Mouse (Mus musculus) heart, embryonic 11.5 days (tissue): Measurements from ENCODE around the gene Elavl4. TPM values are rescaled to one million over a fixed set of nuclear protein-coding genes. Genes with fewer than 3 reads are reported as not detected.
A peak's percentile ranks its signal among the peaks of the same experiment; 100 is the strongest.

Source experiments
- ATAC-seq: fragments of 200-750 bp; cut with Nextera tagmentation; replicated peaks from 2 replicates; pipeline ENCODE4 v1.8.0; 2017; ENCODE audit warnings: moderate library complexity; ENCODE audit not compliant: insufficient number of reproducible peaks, low FRiP score, low TSS enrichment
- H3K27ac ChIP-seq: fragments of 300-500 bp; sonication (generic); 2 replicates; pipeline ENCODE4 v1.5.1; 2014; ENCODE audit warnings: mild to moderate bottlenecking, low read depth, low read length
- H3K27me3 ChIP-seq: fragments of 300-500 bp; sonication (generic); 2 replicates; pipeline ENCODE4 v1.6.1; 2014; ENCODE audit warnings: mild to moderate bottlenecking, low read length, mixed read lengths; ENCODE audit not compliant: control insufficient read depth, insufficient read depth
- H3K36me3 ChIP-seq: fragments of 300-500 bp; sonication (generic); 2 replicates; pipeline ENCODE4 v1.6.1; 2014; ENCODE audit warnings: mild to moderate bottlenecking, low read length, moderate library complexity, mixed read lengths; ENCODE audit not compliant: control insufficient read depth, insufficient read depth
- H3K4me1 ChIP-seq: fragments of 300-500 bp; sonication (generic); 2 replicates; pipeline ENCODE4 v1.6.1; 2014; ENCODE audit warnings: low read length; ENCODE audit not compliant: control insufficient read depth, insufficient read depth
- H3K4me2 ChIP-seq: fragments of 300-500 bp; sonication (generic); 2 replicates; pipeline ENCODE4 v1.6.1; 2014; ENCODE audit warnings: mild to moderate bottlenecking, moderate library complexity
- H3K4me3 ChIP-seq: fragments of 300-500 bp; sonication (generic); 2 replicates; pipeline ENCODE4 v1.5.1; 2014; ENCODE audit warnings: low read depth, low read length
- H3K9ac ChIP-seq: fragments of 300-500 bp; sonication (generic); 2 replicates; pipeline ENCODE4 v1.6.1; 2014; ENCODE audit warnings: mild to moderate bottlenecking, low read depth, low read length, moderate library complexity
- H3K9me3 ChIP-seq: fragments of 300-500 bp; sonication (generic); replicated peaks from 2 replicates; pipeline ENCODE4 v1.6.1; 2016; ENCODE audit warnings: low read length; ENCODE audit not compliant: control insufficient read depth
- WGBS: fragments of 180-500 bp; shearing (Covaris S2); extraction: QIAGEN DNeasy Blood & Tissue Kit; methylation state at CpG from one replicate; pipeline ENCODE4 v1.1.7; 2014; ENCODE audit not compliant: insufficient replicate concordance; 5-methylcytosine and 5-hydroxymethylcytosine counted together
- polyA plus RNA-seq: library from polyadenylated mRNA; unstranded; fragments of >200 nt; fragmentation: Nextera tagmentation; extraction: Ambion mirVana; gene quantifications from 2 replicates; pipeline ENCODE4 v1.2.1, GENCODE M21; 2014

Gene Elavl4
- polyA plus RNA-seq, 1 experiment from 2014 or later, result 7.7 TPM

DNA sequence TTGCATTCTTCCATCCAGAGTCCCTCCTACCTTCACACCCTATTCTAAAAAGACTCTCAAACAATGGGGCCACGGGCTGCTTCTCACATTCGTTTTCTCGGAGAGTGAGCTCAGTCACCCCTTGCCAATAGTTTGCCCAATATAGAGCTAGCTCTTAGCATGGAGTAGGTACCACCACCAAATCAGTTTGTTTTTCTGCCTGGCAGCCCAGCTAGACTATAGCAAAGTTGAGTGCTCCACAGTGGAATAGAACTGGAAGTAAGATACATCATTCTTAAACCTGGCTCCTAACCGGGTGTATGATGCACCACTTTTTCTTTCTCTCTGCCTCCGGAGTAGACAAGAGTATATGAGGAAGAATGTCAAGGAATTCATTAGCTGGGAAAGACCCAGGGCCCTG lies 44.7 kb downstream of the Elavl4 start:
- H3K36me3 ChIP-seq, result no peaks in the 10 kb centered on the region
- no peak overlapping the region for H3K9ac ChIP-seq
- no peak for ATAC-seq
- no peaks in the 10 kb centered on the region for H3K27me3 ChIP-seq
- no peaks in the 10 kb centered on the region for H3K4me1 ChIP-seq
- H3K27ac ChIP-seq, result no peak overlapping the region
- H3K4me3 ChIP-seq, result no peak overlapping the region
- no peaks in the 10 kb centered on the region for H3K9me3 ChIP-seq
- H3K4me2 ChIP-seq, result no peak overlapping the region
- WGBS, result 65% methylated on average over 5 of the region's 5 CpGs

DNA sequence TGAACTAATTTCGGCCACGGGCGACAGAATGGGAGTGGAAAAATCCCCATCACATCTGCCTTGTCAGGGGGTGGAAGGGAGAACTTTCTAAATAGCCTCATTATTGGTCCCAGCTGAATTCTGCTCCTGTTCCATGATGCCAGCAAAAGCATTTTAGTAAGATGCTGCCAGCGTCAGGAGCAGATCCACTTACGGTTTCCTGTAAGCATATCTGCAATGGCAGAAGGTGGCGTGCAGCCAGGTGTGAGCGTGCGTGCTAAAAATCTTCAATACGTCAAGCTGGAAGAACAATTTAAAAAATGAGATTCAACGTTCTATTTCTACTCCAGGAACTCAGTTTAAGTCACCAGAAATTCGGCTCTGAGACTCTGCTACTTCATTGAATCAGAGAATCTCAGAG lies 45.1 kb downstream of the Elavl4 start:
- H3K4me1 ChIP-seq, result no peaks in the 10 kb centered on the region
- H3K27me3 ChIP-seq, result no peaks in the 10 kb centered on the region
- H3K4me2 ChIP-seq, result no peak overlapping the region
- no peak for ATAC-seq
- H3K4me3 ChIP-seq, result no peak overlapping the region
- H3K27ac ChIP-seq, result no peak overlapping the region
- H3K9ac ChIP-seq, result no peak overlapping the region
- no peaks in the 10 kb centered on the region for H3K9me3 ChIP-seq
- 81% methylated on average over 11 of the region's 11 CpGs for WGBS
- H3K36me3 ChIP-seq, result no peaks in the 10 kb centered on the region

DNA sequence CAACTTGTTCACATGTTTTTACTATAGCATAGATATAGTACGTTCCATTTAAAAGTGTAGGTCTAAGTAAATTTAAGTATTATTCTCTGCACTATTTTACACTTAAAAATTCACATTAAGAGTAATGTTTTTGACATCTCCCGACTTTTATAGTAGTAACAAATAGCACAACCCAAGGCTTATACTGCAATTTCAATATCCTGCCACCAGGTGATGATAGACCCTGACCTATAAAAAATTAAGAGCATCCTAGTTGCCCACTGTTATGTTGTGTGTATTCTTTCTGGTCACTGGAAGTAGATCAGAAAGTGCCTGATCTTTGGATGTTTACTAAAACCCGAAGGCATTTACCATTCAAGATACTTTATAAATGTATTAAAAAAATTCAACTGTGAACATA lies 55.9 kb downstream of the Elavl4 start:
- Histone ChIP-seq H3K4me2 (no peak overlapping the region), H3K4me1 (no peaks in the 10 kb centered on the region), H3K9me3 (no peaks in the 10 kb centered on the region), H3K36me3 (no peaks in the 10 kb centered on the region), H3K9ac (no peak overlapping the region), H3K27ac (no peak overlapping the region), H3K4me3 (no peak overlapping the region), H3K27me3 (no peaks in the 10 kb centered on the region)
- 72% methylated on average over 3 of the region's 3 CpGs for WGBS
- no peak for ATAC-seq

- ATAC-seq, result no peak
Measured at GRCm38 (mm10) chr4:110293238-110293637, 58.5 kb downstream of the Elavl4 start.

GRCm38 (mm10) chr4:110292471-110292870 lies 59.2 kb downstream of the Elavl4 start:
- H3K36me3 ChIP-seq, result no peaks in the 10 kb centered on the region
- H3K9ac ChIP-seq, result no peak overlapping the region
- no peaks in the 10 kb centered on the region for H3K4me1 ChIP-seq
- no peaks in the 10 kb centered on the region for H3K27me3 ChIP-seq
- no peak overlapping the region for H3K4me2 ChIP-seq
- no peak overlapping the region for H3K4me3 ChIP-seq
- WGBS, result 79% methylated on average over 10 of the region's 10 CpGs
- no peaks in the 10 kb centered on the region for H3K9me3 ChIP-seq
- no peak overlapping the region for H3K27ac ChIP-seq
- ATAC-seq, result no peak

More at GRCm38 (mm10) chr4:110293238-110293637, 58.5 kb downstream of the Elavl4 start:
- H3K4me2 ChIP-seq, result no peak overlapping the region
- 74% methylated on average over 5 of the region's 5 CpGs for WGBS
- H3K27me3 ChIP-seq, result no peaks in the 10 kb centered on the region
- H3K4me3 ChIP-seq, result no peak overlapping the region
- no peaks in the 10 kb centered on the region for H3K4me1 ChIP-seq
- no peak overlapping the region for H3K27ac ChIP-seq
- H3K9ac ChIP-seq, result no peak overlapping the region
- H3K36me3 ChIP-seq, result no peaks in the 10 kb centered on the region
- no peaks in the 10 kb centered on the region for H3K9me3 ChIP-seq

GRCm38 (mm10) chr4:110290544-110291095 lies 61.1 kb downstream of the Elavl4 start:
- Histone ChIP-seq H3K27me3 (no peaks in the 10 kb centered on the region), H3K36me3 (no peaks in the 10 kb centered on the region), H3K4me2 (no peak overlapping the region), H3K27ac (no peak overlapping the region), H3K4me3 (no peak overlapping the region), H3K9me3 (no peaks in the 10 kb centered on the region), H3K4me1 (no peaks in the 10 kb centered on the region; the same call in 1 of the 2 replicates), H3K9ac (no peak overlapping the region)
- WGBS, result 78% methylated on average over 7 of the region's 7 CpGs
- no peak for ATAC-seq

DNA sequence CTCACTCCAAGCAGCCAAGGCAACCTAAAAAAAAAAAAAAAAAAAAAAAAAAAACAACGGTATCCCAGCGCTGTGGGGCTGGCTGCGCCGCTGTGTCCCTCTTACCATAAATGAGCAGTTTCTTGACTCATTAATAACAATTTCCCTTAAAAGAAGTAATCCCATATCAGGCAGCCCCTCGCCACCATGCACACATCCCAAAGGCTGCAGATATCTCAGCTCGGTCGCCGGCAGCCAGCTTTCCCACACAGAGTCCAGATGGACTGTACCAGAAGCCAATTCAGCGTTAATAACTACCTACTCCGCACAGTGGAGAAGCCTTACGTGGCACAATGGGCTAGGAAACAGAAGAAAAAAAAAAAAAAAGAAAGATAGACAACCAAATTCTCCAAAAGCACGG lies 61.7 kb downstream of the Elavl4 start:
- Histone ChIP-seq H3K27me3 (no peaks in the 10 kb centered on the region), H3K27ac (no peak overlapping the region), H3K4me3 (no peak overlapping the region), H3K9me3 (no peaks in the 10 kb centered on the region), H3K4me1 (peaks cover 3% of the 10 kb centered on the region; the same call in 1 of the 2 replicates), H3K4me2 (peak overlapping the region; percentile 6; the same call in 1 of the 2 replicates), H3K9ac (no peak overlapping the region), H3K36me3 (no peaks in the 10 kb centered on the region)
- ATAC-seq, result no peak
- 66% methylated on average over 12 of the region's 12 CpGs for WGBS

DNA sequence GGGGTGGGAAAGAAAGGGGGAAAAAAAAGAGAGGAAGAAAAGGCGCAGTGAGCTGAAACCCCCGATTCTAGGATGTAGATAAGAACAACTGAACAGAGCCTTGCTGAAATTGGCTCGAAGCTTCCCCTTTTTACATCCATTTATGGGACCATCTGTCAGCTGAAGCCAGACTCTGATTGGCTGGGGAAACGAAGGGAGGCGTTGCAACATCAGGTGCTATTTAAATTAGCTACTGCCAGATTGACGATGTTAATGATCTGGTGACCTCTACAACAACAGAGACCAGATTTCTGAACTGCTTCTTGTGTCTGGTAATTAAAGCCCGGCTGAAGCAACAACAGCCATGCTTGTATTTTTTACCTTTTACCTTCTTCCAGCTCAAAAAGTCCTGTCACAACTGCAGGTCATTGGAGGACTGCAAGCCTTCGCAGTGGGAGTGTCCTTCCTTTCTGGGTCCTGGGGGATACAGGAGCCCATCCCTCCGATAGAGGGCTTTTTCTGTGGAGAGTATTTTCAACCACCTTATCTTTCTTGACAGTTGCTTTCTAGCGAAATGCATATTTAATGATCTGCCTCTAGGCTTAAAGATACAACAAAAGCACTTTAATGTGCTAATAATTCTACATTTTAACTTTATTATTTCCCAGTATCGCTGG lies 64.2 kb downstream of the Elavl4 start:
- no peaks in the 10 kb centered on the region for H3K36me3 ChIP-seq
- no peak overlapping the region for H3K27ac ChIP-seq
- no peak for ATAC-seq
- no peaks in the 10 kb centered on the region for H3K9me3 ChIP-seq
- H3K27me3 ChIP-seq, result no peaks in the 10 kb centered on the region
- WGBS, result 27% methylated on average over 11 of the region's 11 CpGs
- H3K4me3 ChIP-seq, result no peak overlapping the region
- H3K9ac ChIP-seq, result no peak overlapping the region
- peaks cover 3% of the 10 kb centered on the region; the same call in 1 of the 2 replicates for H3K4me1 ChIP-seq
- H3K4me2 ChIP-seq, result peak overlapping the region; percentile 27

GRCm38 (mm10) chr4:110286841-110287240 lies 64.9 kb downstream of the Elavl4 start:
- peaks cover 3% of the 10 kb centered on the region; the same call in 1 of the 2 replicates for H3K4me1 ChIP-seq
- H3K4me2 ChIP-seq, result peak overlapping the region; percentile 40
- no peak overlapping the region for H3K27ac ChIP-seq
- WGBS, result 70% methylated on average over 7 of the region's 7 CpGs
- no peaks in the 10 kb centered on the region for H3K9me3 ChIP-seq
- H3K27me3 ChIP-seq, result no peaks in the 10 kb centered on the region
- H3K4me3 ChIP-seq, result no peak overlapping the region
- ATAC-seq, result no peak
- no peak overlapping the region for H3K9ac ChIP-seq
- no peaks in the 10 kb centered on the region for H3K36me3 ChIP-seq
